Mouse (Mus musculus) retina, adult 2 months (tissue): ENCODE measurements around the gene Mfsd11.
"Not testable (repeated sequence)": the region's sequence is repeated elsewhere in the genome, so short reads cannot be mapped to it uniquely, and the experiment has no call there.

Experiments used
- DNase-seq: peaks from one replicate; pipeline ENCODE4 v3.0.0-alpha.2; 2012; ENCODE audit warnings: low read depth, low spot score

Gene Mfsd11

GRCm38 (mm10) chr11:116847187-116848085, 4.8 kb upstream of the Mfsd11 start:
- no peak for DNase-seq

GRCm38 (mm10) chr11:116848086-116848876, 4.0 kb upstream of the Mfsd11 start:
- no peak for DNase-seq

GRCm38 (mm10) chr11:116848877-116849178, 3.4 kb upstream of the Mfsd11 start:
- DNase-seq = not testable (repeated sequence)

GRCm38 (mm10) chr11:116849587-116849986, 2.7 kb upstream of the Mfsd11 start:
- no peak for DNase-seq

- no peak for DNase-seq
Observed at GRCm38 (mm10) chr11:116850085-116850484, 2.2 kb upstream of the Mfsd11 start.

- DNase-seq = no peak
Observed at GRCm38 (mm10) chr11:116850833-116851477, 1.3 kb upstream of the Mfsd11 start.

GRCm38 (mm10) chr11:116851576-116852290, 507 bp upstream of the Mfsd11 start:
- DNase-seq = no peak

GRCm38 (mm10) chr11:116852891-116853511, 761 bp downstream of the Mfsd11 start, which contains the start of gene Srsf2:
Srsf2 (minus strand) TSS chr11:116853094.
- DNase-seq = peak; percentile 93

- DNase-seq = peak; percentile 86
Observed at GRCm38 (mm10) chr11:116853512-116853928, 1.3 kb downstream of the Mfsd11 start.

- DNase-seq = no peak
Observed at GRCm38 (mm10) chr11:116854279-116854678, 2.0 kb downstream of the Mfsd11 start.

- DNase-seq = no peak
Observed at GRCm38 (mm10) chr11:116857183-116857850, 5.1 kb downstream of the Mfsd11 start.

GRCm38 (mm10) chr11:116864444-116864843, 12.2 kb downstream of the Mfsd11 start:
- no peak for DNase-seq

- DNase-seq = no peak
Observed at GRCm38 (mm10) chr11:116865945-116866585, 13.8 kb downstream of the Mfsd11 start.

- no peak for DNase-seq
Observed at GRCm38 (mm10) chr11:116868129-116868528, 15.9 kb downstream of the Mfsd11 start.

GRCm38 (mm10) chr11:116869223-116869622, 17.0 kb downstream of the Mfsd11 start:
- no peak for DNase-seq

GRCm38 (mm10) chr11:116869641-116870040, 17.4 kb downstream of the Mfsd11 start:
- no peak for DNase-seq

- DNase-seq = no peak
Observed at GRCm38 (mm10) chr11:116871538-116871937, 19.3 kb downstream of the Mfsd11 start.

GRCm38 (mm10) chr11:116873987-116874386, 21.7 kb downstream of the Mfsd11 start:
- no peak for DNase-seq

GRCm38 (mm10) chr11:116878454-116878853, 26.2 kb downstream of the Mfsd11 start:
- DNase-seq = no peak

GRCm38 (mm10) chr11:116880839-116881238, 28.6 kb downstream of the Mfsd11 start:
- no peak for DNase-seq
